Mouse (Mus musculus) liver, adult 2 months (tissue): ENCODE measurements around the gene Slc15a3. TPM values are rescaled to one million over a fixed set of nuclear protein-coding genes. Genes with fewer than 3 reads are reported as not detected.

Experiments used
- DNase-seq: peaks from one replicate; pipeline ENCODE4 v3.0.0-alpha.2; 2011; ENCODE audit warnings: low read depth, low spot score; ENCODE audit errors: extremely low read depth
- H3K27ac ChIP-seq: fragments of 200-500 bp; replicated peaks from 2 replicates; pipeline ENCODE4 v1.5.1; 2012; ENCODE audit warnings: low read depth, mild to moderate bottlenecking, control low read depth, inconsistent platforms, low read length; ENCODE audit not compliant: insufficient read depth
- H3K27me3 ChIP-seq: fragments of 200-500 bp; 2 replicates; pipeline ENCODE4 v1.6.1; 2012; ENCODE audit warnings: mild to moderate bottlenecking, moderate library complexity, low read length, inconsistent platforms; ENCODE audit not compliant: control insufficient read depth, insufficient read depth
- H3K36me3 ChIP-seq: fragments of 200-500 bp; 2 replicates; pipeline ENCODE4 v1.6.1; 2012; ENCODE audit warnings: low read length, inconsistent platforms; ENCODE audit not compliant: control insufficient read depth, insufficient read depth
- H3K4me1 ChIP-seq: fragments of 200-500 bp; 2 replicates; pipeline ENCODE4 v1.6.1; 2011; ENCODE audit warnings: low read length; ENCODE audit not compliant: control insufficient read depth, insufficient read depth
- H3K4me3 ChIP-seq: fragments of 200-500 bp; 2 replicates; pipeline ENCODE4 v1.5.1; 2011; ENCODE audit warnings: low read depth, mild to moderate bottlenecking, control low read depth, low read length, moderate library complexity; ENCODE audit not compliant: insufficient read depth
- H3K79me2 ChIP-seq: fragments of 200-500 bp; 2 replicates; pipeline ENCODE4 v1.6.1; 2012; ENCODE audit warnings: inconsistent platforms, mild to moderate bottlenecking, low read length, moderate library complexity; ENCODE audit not compliant: control insufficient read depth, insufficient read depth
- H3K9ac ChIP-seq: fragments of 200-500 bp; 2 replicates; pipeline ENCODE4 v1.6.1; 2012; ENCODE audit warnings: low read depth, mild to moderate bottlenecking, control low read depth, inconsistent platforms, low read length
- CTCF ChIP-seq: fragments of 200-500 bp; IDR thresholded peaks from 2 replicates; pipeline ENCODE4 v1.5.1; 2011; ENCODE audit warnings: low read depth, low read length, control low read depth
- POLR2A ChIP-seq: fragments of 200-500 bp; IDR thresholded peaks from 2 replicates; pipeline ENCODE4 v1.6.1; 2011; ENCODE audit warnings: low read length, control low read depth; ENCODE audit not compliant: insufficient read depth; ENCODE audit errors: extremely low read depth
- WGBS: fragments of 180-500 bp; shearing (Covaris S2); methylation state at CpG from one replicate; pipeline ENCODE4 v1.1.7; 2018; 5-methylcytosine and 5-hydroxymethylcytosine counted together
- polyA plus RNA-seq: library from polyadenylated mRNA; depleted of rRNA; stranded (reverse); fragments of >200 nt; gene quantifications from 2 replicates; pipeline ENCODE4 v1.2.3, GENCODE M21; 2012
- total RNA-seq: library from RNA; depleted of rRNA; stranded (reverse); fragments of >200 nt; gene quantifications from 2 replicates; pipeline ENCODE4 v1.2.3, GENCODE M21; 2014

The Slc15a3 gene
- total and polyA plus RNA-seq, 2 experiments: 3.3 to 10.6 TPM

DNA sequence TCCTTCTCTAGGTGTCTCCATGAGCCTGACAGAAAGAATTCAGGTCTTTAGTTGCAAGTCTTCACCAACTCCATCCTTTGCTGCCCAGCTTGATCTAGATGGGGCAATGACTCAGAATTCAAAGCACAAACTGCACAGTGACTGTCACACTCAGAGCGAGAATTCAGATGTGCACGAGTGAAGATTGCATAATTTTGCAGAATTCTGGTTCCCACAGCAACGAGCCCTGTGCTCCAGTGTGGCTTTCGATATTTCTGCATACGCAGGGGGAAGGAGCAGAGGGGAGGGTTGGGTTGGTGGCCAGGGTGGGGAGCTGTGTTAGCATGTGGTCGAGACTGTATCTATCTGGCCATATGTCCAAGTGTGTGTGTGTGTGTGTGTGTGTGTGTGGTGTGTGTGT is 38.5 kb upstream of the Slc15a3 start:
- DNase-seq: no peak
- H3K27me3 ChIP-seq: no peaks in the 10 kb centered on the region
- no peak overlapping the region for H3K27ac ChIP-seq
- no peaks in the 10 kb centered on the region for H3K4me1 ChIP-seq
- H3K4me3 ChIP-seq: no peak overlapping the region
- H3K36me3 ChIP-seq: no peaks in the 10 kb centered on the region
- 57% methylated on average over 6 of the region's 6 CpGs for WGBS
- TF ChIP-seq CTCF: no peak
- TF ChIP-seq POLR2A: no peak
- H3K79me2 ChIP-seq: no peaks in the 10 kb centered on the region
- H3K9ac ChIP-seq: no peak overlapping the region

DNA sequence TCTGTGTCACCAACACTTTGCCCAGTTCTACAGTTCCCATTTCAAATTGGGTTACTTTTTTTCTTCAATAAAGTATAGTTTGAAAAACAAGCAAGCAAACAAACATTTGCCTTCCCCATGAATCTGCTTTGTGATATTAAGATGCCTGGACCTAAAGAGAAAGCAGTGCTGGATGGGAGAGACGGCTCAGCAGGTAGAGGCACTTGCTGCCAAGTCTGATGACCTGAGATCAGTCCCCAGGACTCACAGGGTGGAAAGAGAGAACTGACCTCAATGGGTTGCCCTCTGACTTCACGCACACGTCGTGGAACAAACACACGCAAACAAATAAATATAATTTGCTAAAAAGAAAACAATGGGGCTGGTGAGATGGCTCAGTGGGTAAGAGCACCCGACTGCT is 37.6 kb upstream of the Slc15a3 start:
- DNase-seq: no peak
- no peak for TF ChIP-seq CTCF
- TF ChIP-seq POLR2A: no peak
- Histone ChIP-seq H3K9ac (no peak overlapping the region), H3K27ac (no peak overlapping the region), H3K79me2 (no peaks in the 10 kb centered on the region), H3K27me3 (no peaks in the 10 kb centered on the region), H3K4me1 (no peaks in the 10 kb centered on the region), H3K4me3 (no peak overlapping the region), H3K36me3 (no peaks in the 10 kb centered on the region)
- 66% methylated on average over 6 of the region's 6 CpGs for WGBS

DNA sequence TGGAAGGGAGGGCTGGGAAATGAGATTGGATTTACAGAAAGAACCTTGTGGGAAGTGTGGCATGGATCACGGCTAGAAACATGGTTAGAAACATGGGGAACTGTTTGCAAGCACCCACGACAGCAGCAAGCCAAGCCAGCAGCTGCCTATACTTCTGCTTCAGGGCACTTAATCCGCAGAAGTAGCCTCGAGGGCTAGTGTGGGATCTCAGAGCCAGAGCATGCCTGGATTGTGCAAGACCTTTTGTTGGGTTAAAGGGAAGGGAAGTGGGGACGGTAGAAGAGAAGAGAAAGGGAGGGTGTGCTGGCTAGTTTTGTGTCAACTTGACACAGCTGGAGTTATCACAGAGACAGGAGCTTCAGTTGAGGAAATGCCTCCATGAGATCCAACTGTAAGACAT is 35.8 kb upstream of the Slc15a3 start:
- Histone ChIP-seq H3K27ac (no peak overlapping the region), H3K36me3 (no peaks in the 10 kb centered on the region), H3K79me2 (no peaks in the 10 kb centered on the region), H3K27me3 (no peaks in the 10 kb centered on the region), H3K4me1 (no peaks in the 10 kb centered on the region), H3K4me3 (no peak overlapping the region), H3K9ac (no peak overlapping the region)
- TF ChIP-seq CTCF (no peak), POLR2A (no peak)
- 64% methylated on average over 5 of the region's 5 CpGs for WGBS
- DNase-seq: peak; percentile 5

DNA sequence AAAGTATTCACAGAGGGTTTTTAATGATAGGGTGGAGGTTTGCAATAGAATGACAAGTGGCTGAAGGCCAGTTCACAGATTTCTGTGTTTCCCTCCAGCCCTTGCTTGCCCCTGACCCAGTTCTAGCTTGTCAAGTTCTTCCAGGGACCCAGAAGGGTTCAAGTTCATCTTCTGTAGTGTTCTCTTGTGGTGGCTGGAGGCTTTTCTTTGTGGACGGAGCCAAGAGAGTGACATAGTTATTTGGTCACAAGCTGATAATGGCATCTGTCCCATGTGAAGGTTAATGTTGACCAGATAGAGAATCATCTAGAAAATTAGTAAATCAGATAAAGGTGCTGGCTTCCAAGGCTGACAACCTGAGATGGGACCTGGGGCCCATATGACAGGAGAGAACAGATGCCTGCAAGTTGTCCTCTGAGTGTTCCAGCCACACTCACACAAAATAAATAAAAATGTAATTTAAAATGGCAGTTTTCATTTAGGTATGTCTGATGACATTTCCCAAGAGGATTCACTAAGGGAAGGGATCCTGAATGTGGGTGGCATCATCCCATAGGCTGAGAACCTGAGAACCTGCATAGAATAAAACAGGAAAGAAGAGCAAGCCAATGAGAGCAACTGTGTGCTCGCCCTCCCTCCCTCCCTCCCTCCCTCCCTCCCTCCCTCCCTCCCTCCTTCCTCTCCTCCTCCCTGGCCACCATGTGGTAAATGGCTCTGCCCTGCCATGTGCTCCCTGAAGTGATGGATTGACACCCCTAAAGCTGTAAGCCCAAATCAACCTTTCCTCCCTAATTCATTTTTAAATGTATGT is 34.5 kb upstream of the Slc15a3 start:
- TF ChIP-seq POLR2A (no peak), CTCF (no peak)
- no peaks in the 10 kb centered on the region for H3K36me3 ChIP-seq
- no peak overlapping the region for H3K27ac ChIP-seq
- H3K4me1 ChIP-seq: no peaks in the 10 kb centered on the region
- H3K27me3 ChIP-seq: no peaks in the 10 kb centered on the region
- no peak overlapping the region for H3K4me3 ChIP-seq
- no peak for DNase-seq
- no peak overlapping the region for H3K9ac ChIP-seq
- no peaks in the 10 kb centered on the region for H3K79me2 ChIP-seq
- WGBS: 74% methylated on average over 2 of the region's 2 CpGs

DNA sequence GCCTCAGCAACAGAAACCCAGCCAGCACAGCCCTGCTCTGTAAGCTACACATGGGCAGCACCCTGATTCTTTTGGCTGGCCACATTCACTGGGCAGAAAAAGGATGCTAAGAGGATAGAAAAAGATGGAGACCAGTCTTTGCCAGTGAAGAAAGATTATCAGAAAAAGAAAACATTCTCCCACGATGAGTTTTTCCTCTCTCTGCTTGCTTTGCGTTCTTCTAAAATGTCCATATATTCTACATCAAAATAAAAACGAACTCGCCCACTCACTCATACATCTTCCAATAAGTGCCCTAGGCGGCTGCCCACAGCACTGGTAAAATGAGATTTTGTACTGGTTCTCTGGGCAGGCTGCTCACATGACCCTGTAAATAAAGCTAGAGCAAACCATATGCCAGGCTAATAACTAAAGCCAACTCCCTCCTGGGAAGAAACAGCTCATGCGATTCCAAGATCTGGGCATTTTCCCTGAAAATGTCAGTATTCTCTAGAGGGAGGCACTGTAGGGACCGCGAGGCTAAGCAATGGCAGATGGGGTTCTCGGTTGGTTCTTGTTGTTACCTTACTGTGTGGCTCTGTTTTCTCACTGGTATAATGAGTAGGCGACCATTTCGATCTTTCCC is 33.8 kb upstream of the Slc15a3 start:
- no peak overlapping the region for H3K27ac ChIP-seq
- TF ChIP-seq CTCF: no peak
- no peak for TF ChIP-seq POLR2A
- H3K79me2 ChIP-seq: no peaks in the 10 kb centered on the region
- DNase-seq: no peak
- H3K9ac ChIP-seq: no peak overlapping the region
- H3K4me3 ChIP-seq: no peak overlapping the region
- no peaks in the 10 kb centered on the region for H3K27me3 ChIP-seq
- H3K36me3 ChIP-seq: no peaks in the 10 kb centered on the region
- WGBS: 89% methylated on average over 11 of the region's 11 CpGs
- no peaks in the 10 kb centered on the region for H3K4me1 ChIP-seq

DNA sequence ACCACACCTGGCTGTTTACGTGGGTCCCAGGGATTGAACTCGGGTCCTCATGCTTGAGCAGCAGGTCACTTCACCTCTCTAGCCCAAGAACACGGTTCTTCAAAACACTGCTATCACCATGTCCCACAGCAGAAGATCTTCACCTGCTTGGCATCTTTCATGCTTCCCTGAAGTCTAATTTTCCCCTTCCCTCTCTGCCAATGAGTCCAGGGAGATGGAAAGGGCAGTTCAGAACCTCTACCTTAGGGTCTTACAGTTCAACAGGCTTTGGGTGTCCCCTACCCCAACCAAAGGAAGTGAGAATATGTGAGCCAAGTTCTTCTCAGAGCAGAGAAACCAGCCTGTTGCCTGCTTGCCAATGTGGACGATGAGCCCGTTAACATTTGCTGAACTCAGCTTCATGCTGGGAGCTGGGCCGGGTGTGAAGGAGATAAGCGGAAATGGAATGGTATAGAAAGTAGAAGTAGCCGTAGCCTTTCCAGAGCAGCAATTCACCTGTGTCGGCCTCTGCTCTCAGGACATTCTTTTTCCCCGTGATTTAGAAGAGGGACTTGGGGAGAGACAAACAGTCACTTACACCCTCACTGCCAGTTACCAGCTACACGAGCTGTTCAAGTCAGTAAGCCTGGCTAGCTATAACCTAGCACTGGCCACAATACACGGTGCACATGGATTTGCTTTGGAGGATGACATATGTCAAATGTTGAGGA is 30.8 kb upstream of the Slc15a3 start:
- Histone ChIP-seq H3K27me3 (no peaks in the 10 kb centered on the region), H3K27ac (no peak overlapping the region), H3K4me1 (no peaks in the 10 kb centered on the region), H3K36me3 (no peaks in the 10 kb centered on the region), H3K4me3 (no peak overlapping the region), H3K9ac (no peak overlapping the region), H3K79me2 (no peaks in the 10 kb centered on the region)
- DNase-seq: no peak
- WGBS: 82% methylated on average over 12 of the region's 12 CpGs
- TF ChIP-seq CTCF: no peak
- TF ChIP-seq POLR2A: no peak
